Mouse (Mus musculus) ES-Bruce4 (cell line): ENCODE data around the gene Olfr1510.
"Not testable (repeated sequence)": the region's sequence is repeated elsewhere in the genome, so short reads cannot be mapped to it uniquely, and the experiment has no call there.

Experiments
- CTCF ChIP-seq: IDR thresholded peaks from one replicate; pipeline ENCODE4 v1.8.1; 2011; ENCODE audit warnings: low read depth, low read length
- POLR2A ChIP-seq: IDR thresholded peaks from one replicate; pipeline ENCODE4 v1.8.1; 2011; ENCODE audit warnings: low read length; ENCODE audit not compliant: insufficient read depth

DNA sequence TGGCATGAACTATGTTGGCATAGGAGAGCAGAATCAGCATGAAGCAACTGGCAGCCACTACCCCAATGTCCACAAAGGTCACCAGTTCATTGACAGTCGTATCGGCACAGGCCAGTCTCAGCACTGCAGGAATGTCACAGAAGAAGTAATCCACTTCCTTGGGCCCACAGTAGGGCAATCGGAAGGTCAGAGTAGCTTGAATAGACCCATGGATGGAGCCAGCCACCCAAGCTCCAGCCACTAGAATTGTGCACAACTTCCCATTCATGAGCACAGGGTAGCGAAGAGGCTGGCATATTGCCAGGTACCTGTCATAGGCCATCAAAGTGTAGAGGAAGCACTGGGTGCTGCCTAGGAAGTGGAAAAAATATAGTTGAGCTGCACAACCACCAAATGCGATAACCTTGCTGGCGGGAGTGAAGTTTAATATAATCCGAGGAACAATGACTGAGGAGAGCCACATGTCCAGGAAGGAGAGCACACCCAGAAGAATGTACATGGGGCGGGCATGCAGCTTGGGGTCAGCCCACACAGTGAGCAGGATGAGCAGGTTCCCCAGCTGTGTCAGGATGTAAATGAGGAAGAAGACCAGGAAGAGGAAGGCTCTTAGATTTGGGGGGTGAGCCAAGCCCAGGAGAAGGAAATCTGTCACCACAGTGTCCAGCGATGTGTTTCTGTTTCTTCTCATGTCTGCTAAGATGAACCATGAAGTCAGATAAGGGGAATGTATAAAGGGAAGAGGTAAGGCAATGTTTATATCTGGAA, 23.9 kb downstream of the Olfr1510 start:
- not testable (repeated sequence) for TF ChIP-seq POLR2A, CTCF
